Mouse (Mus musculus): Measurements from ENCODE around the gene Lmcd1. TPM values are rescaled to one million over a fixed set of nuclear protein-coding genes. Genes with fewer than 3 reads are reported as not detected.

The Lmcd1 gene
- polyA plus RNA-seq, 1 experiment from 2014 or later, result 17.9 TPM

DNA sequence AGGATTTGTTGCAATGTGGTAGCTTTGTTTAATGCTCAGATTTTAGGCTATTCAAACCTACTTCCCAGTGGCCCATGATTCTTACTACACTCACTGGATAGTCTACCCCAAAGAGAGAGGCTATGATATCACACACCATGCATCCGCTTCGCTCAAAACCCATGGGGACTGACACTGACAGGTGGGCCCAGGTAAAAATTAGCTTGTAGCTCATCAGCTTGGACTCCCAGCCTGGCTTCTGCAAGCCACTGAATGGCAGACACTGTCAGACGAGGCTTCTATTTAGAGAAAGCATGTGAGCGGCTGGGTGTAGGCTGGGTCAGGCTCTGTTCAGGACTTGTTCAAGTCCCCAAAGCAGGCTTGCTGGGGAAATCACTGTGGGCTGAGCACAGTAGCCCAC, 76.9 kb downstream of the Lmcd1 start:
- Histone ChIP-seq H3K27ac (ENCODE audit: low read depth) (no peak overlapping the region), H3K4me1 (replicated peaks; ENCODE audit: control insufficient read depth, insufficient read depth, low read length) (no peaks in the 10 kb centered on the region), H3K27me3 (replicated peaks; ENCODE audit: control insufficient read depth, insufficient read depth, low read length) (no peaks in the 10 kb centered on the region), H3K36me3 (ENCODE audit: control insufficient read depth, insufficient read depth, low read length) (no peaks in the 10 kb centered on the region), H3K4me2 (ENCODE audit: low read length) (no peak overlapping the region), H3K9ac (ENCODE audit: low read length) (no peak overlapping the region), H3K9me3 (ENCODE audit: control insufficient read depth, low read length) (no peaks in the 10 kb centered on the region), H3K4me3 (ENCODE audit: low read depth, low read length) (no peak overlapping the region)
- WGBS, result 89% methylated on average over 4 of the region's 4 CpGs
- DNase-seq (ENCODE audit: low spot score) (no peak), ATAC-seq (replicated peaks; ENCODE audit: low FRiP score, low TSS enrichment, low read depth) (no peak)

DNA sequence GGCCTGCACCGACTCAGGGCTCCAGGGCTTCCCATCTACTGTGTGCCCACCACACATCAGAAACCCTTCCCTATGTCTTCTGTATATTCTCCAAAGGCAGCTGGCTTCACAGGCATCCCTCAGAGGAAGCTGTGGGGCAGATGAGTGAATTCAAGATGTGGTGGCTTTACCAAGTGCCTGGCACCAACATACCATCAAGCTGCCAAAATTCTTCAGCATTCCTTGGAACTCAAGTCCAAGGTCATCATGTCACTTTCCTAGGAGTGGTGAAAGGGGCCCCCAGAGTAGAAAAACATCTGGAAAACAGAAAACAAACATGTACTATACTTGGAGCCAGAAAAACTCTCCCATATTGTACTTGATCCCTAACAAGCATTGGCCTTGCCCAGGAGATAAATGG, 85.8 kb downstream of the Lmcd1 start:
- no peak overlapping the region for H3K27ac ChIP-seq (ENCODE audit: low read depth)
- H3K4me3 ChIP-seq (ENCODE audit: low read depth, low read length), result no peak overlapping the region
- no peak overlapping the region for H3K4me2 ChIP-seq (ENCODE audit: low read length)
- no peaks in the 10 kb centered on the region for H3K36me3 ChIP-seq (ENCODE audit: control insufficient read depth, insufficient read depth, low read length)
- no peaks in the 10 kb centered on the region for H3K4me1 ChIP-seq (replicated peaks; ENCODE audit: control insufficient read depth, insufficient read depth, low read length)
- H3K9me3 ChIP-seq (ENCODE audit: control insufficient read depth, low read length), result no peaks in the 10 kb centered on the region
- no peak for DNase-seq (ENCODE audit: low spot score)
- no peaks in the 10 kb centered on the region for H3K27me3 ChIP-seq (replicated peaks; ENCODE audit: control insufficient read depth, insufficient read depth, low read length)
- WGBS, result 90% methylated on average over 1 of the region's 1 CpGs
- ATAC-seq (replicated peaks; ENCODE audit: low FRiP score, low TSS enrichment, low read depth), result no peak
- no peak overlapping the region for H3K9ac ChIP-seq (ENCODE audit: low read length)

DNA sequence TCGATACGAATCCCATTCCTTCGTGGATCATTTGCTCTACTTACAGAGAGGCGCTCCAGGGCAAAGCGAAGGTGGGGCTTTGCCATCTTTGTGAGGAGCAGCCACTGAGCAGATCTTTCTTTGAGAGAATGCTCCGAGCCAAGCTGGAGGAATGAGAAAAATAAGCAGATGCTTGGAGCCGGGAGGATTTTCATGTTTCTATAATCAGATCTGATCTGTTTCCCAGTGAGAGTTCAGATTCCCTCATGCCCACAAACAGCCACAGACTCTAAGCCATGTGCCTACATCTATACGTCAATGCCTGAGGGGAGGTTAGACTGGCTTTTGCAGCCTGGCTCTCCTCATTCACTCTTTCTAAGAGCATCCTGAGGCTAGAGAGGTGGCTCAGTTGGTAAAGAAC, 87.1 kb downstream of the Lmcd1 start:
- Histone ChIP-seq H3K4me3 (ENCODE audit: low read depth, low read length) (no peak overlapping the region), H3K4me2 (ENCODE audit: low read length) (no peak overlapping the region), H3K4me1 (replicated peaks; ENCODE audit: control insufficient read depth, insufficient read depth, low read length) (no peaks in the 10 kb centered on the region), H3K36me3 (ENCODE audit: control insufficient read depth, insufficient read depth, low read length) (no peaks in the 10 kb centered on the region), H3K27me3 (replicated peaks; ENCODE audit: control insufficient read depth, insufficient read depth, low read length) (no peaks in the 10 kb centered on the region), H3K27ac (ENCODE audit: low read depth) (no peak overlapping the region), H3K9ac (ENCODE audit: low read length) (no peak overlapping the region), H3K9me3 (ENCODE audit: control insufficient read depth, low read length) (no peaks in the 10 kb centered on the region)
- ATAC-seq (replicated peaks; ENCODE audit: low FRiP score, low TSS enrichment, low read depth) (no peak), DNase-seq (ENCODE audit: low spot score) (no peak)
- 83% methylated on average over 8 of the region's 8 CpGs for whole genome bisulfite sequencing

DNA sequence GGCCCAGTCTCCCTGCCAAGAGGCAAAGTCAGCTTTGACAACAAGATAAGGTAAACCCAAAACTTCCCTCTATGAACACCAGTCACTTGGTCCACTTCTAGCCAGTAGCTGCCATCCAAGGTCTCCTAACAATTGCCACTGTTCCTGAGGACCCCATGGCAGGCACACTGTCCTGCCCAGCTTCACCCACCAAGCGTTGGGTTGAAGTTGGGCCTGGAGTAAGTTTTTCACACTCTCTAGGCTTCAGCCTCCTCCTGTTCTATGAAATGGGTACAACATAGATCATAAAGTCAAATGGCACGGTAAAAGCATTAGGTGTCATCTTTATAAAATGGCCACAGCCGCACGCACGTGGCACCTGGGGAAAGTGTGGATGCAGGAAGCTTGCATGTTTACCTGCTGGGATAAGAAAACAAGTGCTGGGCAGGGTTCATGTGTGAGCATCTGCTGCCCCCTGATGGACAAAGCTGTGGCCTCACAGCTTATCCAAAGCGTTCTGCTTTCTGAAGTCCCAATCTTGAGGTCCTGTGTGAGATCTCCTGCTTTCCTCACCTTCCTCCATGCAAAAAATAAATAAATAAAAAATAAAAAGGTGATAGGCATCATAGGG, 88.9 kb downstream of the Lmcd1 start:
- ATAC-seq (replicated peaks; ENCODE audit: low FRiP score, low TSS enrichment, low read depth) (peak; percentile 65), DNase-seq (ENCODE audit: low spot score) (peak; percentile 86)
- no peak overlapping the region for H3K4me2 ChIP-seq (ENCODE audit: low read length)
- no peaks in the 10 kb centered on the region for H3K4me1 ChIP-seq (replicated peaks; ENCODE audit: control insufficient read depth, insufficient read depth, low read length)
- 30% methylated on average over 6 of the region's 6 CpGs for WGBS
- H3K9me3 ChIP-seq (ENCODE audit: control insufficient read depth, low read length), result no peaks in the 10 kb centered on the region
- H3K9ac ChIP-seq (ENCODE audit: low read length), result no peak overlapping the region
- H3K36me3 ChIP-seq (ENCODE audit: control insufficient read depth, insufficient read depth, low read length), result no peaks in the 10 kb centered on the region
- no peaks in the 10 kb centered on the region for H3K27me3 ChIP-seq (replicated peaks; ENCODE audit: control insufficient read depth, insufficient read depth, low read length)
- no peak overlapping the region for H3K27ac ChIP-seq (ENCODE audit: low read depth)
- H3K4me3 ChIP-seq (ENCODE audit: low read depth, low read length), result no peak overlapping the region

DNA sequence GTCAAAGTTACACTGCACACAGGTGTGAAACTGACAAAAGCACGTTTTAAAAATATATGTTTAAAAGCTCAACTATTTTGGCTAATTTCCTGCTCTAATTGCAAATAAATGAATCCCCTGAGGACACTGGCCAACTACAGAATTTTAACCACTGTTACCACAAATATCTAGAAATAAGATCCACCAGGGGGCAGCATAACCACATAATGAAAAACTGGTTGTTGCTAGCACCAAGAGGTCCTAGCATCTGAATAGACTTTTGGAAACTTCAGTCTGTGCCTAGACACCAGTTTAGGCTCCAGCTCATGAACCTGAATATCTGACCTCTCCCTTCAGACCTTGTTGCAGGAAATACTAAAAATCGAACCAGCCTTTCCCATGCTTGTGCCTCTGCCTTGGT, 91.0 kb downstream of the Lmcd1 start:
- H3K27me3 ChIP-seq (replicated peaks; ENCODE audit: control insufficient read depth, insufficient read depth, low read length), result no peaks in the 10 kb centered on the region
- H3K4me1 ChIP-seq (replicated peaks; ENCODE audit: control insufficient read depth, insufficient read depth, low read length), result no peaks in the 10 kb centered on the region
- H3K36me3 ChIP-seq (ENCODE audit: control insufficient read depth, insufficient read depth, low read length), result no peaks in the 10 kb centered on the region
- H3K4me2 ChIP-seq (ENCODE audit: low read length), result no peak overlapping the region
- 50% methylated on average over 2 of the region's 2 CpGs for WGBS
- no peak overlapping the region for H3K27ac ChIP-seq (ENCODE audit: low read depth)
- ATAC-seq (replicated peaks; ENCODE audit: low FRiP score, low TSS enrichment, low read depth) (no peak), DNase-seq (ENCODE audit: low spot score) (no peak)
- H3K9me3 ChIP-seq (ENCODE audit: control insufficient read depth, low read length), result no peaks in the 10 kb centered on the region
- H3K9ac ChIP-seq (ENCODE audit: low read length), result no peak overlapping the region
- no peak overlapping the region for H3K4me3 ChIP-seq (ENCODE audit: low read depth, low read length)

DNA sequence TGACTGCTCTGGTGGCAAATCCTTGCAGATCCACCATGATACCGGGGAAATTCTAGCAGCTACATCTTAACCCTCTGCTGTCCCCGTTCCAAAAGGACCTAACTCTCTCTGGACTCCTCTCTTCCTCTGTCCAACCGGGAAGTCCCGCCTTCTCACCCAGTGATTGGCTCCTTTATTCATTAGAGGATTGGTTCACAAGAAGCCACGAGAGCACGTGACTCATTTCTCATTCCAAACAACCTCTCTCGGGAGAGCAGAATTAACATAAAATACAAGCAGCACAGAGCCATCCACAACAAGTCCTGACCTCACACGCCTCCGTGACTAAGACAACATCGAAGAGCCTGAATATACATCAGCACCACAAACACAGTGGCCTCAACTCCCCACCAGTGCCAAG, 91.7 kb downstream of the Lmcd1 start:
- ATAC-seq (replicated peaks; ENCODE audit: low FRiP score, low TSS enrichment, low read depth) (no peak), DNase-seq (ENCODE audit: low spot score) (no peak)
- H3K9me3 ChIP-seq (ENCODE audit: control insufficient read depth, low read length), result no peaks in the 10 kb centered on the region
- H3K36me3 ChIP-seq (ENCODE audit: control insufficient read depth, insufficient read depth, low read length), result no peaks in the 10 kb centered on the region
- no peaks in the 10 kb centered on the region for H3K4me1 ChIP-seq (replicated peaks; ENCODE audit: control insufficient read depth, insufficient read depth, low read length)
- no peak overlapping the region for H3K4me2 ChIP-seq (ENCODE audit: low read length)
- H3K27me3 ChIP-seq (replicated peaks; ENCODE audit: control insufficient read depth, insufficient read depth, low read length), result no peaks in the 10 kb centered on the region
- no peak overlapping the region for H3K27ac ChIP-seq (ENCODE audit: low read depth)
- no peak overlapping the region for H3K9ac ChIP-seq (ENCODE audit: low read length)
- WGBS, result 86% methylated on average over 10 of the region's 10 CpGs
- H3K4me3 ChIP-seq (ENCODE audit: low read depth, low read length), result no peak overlapping the region

DNA sequence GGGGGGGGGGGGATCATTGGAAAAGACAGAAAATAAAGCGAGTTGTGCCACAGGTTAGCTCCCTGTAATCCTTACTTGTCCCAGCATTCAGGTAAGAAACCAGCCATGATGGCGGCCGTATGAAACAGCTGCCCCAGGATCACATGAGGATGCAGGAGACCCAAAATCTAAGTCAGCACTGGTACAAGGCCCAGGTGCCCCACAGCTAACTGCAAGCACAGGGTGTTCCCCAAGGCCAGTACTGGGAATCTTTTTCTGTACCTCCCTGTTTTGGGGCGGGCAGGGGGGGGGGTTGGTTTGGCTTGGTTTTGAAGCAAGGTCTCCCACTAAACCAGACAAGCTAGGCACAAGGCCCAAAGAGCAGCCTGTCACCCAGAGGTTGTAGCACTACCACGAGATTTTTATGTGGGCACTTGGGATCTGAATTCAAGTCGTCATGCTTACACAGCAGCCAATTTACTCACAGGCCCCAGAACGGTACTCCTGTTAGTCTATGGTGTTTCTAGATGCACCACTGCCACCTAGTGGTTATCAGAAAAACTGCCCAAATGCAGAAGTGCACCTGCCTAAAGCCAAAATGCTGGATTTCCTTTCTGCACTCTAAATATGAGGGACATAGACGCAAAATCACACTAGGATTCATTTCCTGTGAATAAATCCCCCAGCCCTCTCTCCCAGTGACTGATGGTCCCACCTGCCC, 100.5 kb downstream of the Lmcd1 start:
- Histone ChIP-seq H3K27me3 (replicated peaks; ENCODE audit: control insufficient read depth, insufficient read depth, low read length) (no peaks in the 10 kb centered on the region), H3K9me3 (ENCODE audit: control insufficient read depth, low read length) (no peaks in the 10 kb centered on the region), H3K9ac (ENCODE audit: low read length) (no peak overlapping the region), H3K4me2 (ENCODE audit: low read length) (no peak overlapping the region), H3K4me3 (ENCODE audit: low read depth, low read length) (no peak overlapping the region), H3K27ac (ENCODE audit: low read depth) (no peak overlapping the region), H3K4me1 (replicated peaks; ENCODE audit: control insufficient read depth, insufficient read depth, low read length) (no peaks in the 10 kb centered on the region), H3K36me3 (ENCODE audit: control insufficient read depth, insufficient read depth, low read length) (no peaks in the 10 kb centered on the region)
- peak; percentile 47; the same call in 1 of the 2 replicates for ATAC-seq (replicated peaks; ENCODE audit: low FRiP score, low TSS enrichment, low read depth)
- DNase-seq (ENCODE audit: low spot score), result peak; percentile 67
- WGBS, result 40% methylated on average over 8 of the region's 8 CpGs

DNA sequence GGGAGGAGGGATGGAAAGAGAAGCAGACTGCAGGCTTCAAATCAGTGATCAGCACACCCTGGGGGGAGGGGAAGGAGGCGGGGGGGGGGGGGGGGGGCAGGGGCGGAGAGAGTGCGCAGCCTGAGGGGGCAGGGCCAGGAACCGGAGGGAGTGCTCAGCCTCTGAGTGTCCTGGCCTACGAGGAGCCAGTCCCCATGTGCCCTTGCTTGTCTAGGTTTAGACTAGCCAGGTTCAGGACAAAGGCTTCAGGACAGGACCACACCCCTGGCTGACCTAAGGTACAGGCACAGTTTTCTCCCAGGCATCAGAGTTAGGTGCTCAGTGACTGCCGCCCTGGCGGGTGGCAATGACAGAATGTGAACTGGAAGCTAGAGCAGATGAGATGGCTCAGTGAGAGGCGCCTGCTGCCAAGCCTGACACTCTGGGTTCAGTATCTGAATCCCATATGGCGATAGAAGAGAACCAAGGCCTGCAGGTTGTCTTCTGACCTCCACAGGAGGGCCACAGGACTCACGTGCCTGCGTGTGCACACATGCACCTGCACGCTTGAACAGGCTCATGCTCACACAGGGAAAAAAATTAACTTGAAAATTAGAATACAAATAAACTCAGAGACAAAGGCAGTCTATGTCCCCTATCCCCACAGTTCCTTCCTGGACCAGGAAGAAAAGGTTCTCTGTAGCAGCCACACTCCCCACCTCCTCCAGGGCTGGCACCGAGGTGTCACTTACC, 102.3 kb downstream of the Lmcd1 start:
- no peaks in the 10 kb centered on the region for H3K9me3 ChIP-seq (ENCODE audit: control insufficient read depth, low read length)
- H3K9ac ChIP-seq (ENCODE audit: low read length), result no peak overlapping the region
- H3K4me3 ChIP-seq (ENCODE audit: low read depth, low read length), result no peak overlapping the region
- H3K27ac ChIP-seq (ENCODE audit: low read depth), result no peak overlapping the region
- no peaks in the 10 kb centered on the region for H3K36me3 ChIP-seq (ENCODE audit: control insufficient read depth, insufficient read depth, low read length)
- H3K27me3 ChIP-seq (replicated peaks; ENCODE audit: control insufficient read depth, insufficient read depth, low read length), result no peaks in the 10 kb centered on the region
- ATAC-seq (replicated peaks; ENCODE audit: low FRiP score, low TSS enrichment, low read depth), result no peak
- no peak overlapping the region for H3K4me2 ChIP-seq (ENCODE audit: low read length)
- no peaks in the 10 kb centered on the region for H3K4me1 ChIP-seq (replicated peaks; ENCODE audit: control insufficient read depth, insufficient read depth, low read length)
- 59% methylated on average over 11 of the region's 13 CpGs for WGBS
- no peak for DNase-seq (ENCODE audit: low spot score)
